Mouse (Mus musculus) spleen, postnatal 4 days (tissue): ENCODE results near the gene Srpk3.
"Not testable (repeated sequence)": the region's sequence is repeated elsewhere in the genome, so short reads cannot be mapped to it uniquely, and the experiment has no call there.

Experiments used
- DNase-seq, 2 experiments: peaks; one replicate each; pipeline ENCODE4 v3.0.0; 2022; ENCODE audit warnings: low spot score in 2 of 2

The Srpk3 gene

DNA sequence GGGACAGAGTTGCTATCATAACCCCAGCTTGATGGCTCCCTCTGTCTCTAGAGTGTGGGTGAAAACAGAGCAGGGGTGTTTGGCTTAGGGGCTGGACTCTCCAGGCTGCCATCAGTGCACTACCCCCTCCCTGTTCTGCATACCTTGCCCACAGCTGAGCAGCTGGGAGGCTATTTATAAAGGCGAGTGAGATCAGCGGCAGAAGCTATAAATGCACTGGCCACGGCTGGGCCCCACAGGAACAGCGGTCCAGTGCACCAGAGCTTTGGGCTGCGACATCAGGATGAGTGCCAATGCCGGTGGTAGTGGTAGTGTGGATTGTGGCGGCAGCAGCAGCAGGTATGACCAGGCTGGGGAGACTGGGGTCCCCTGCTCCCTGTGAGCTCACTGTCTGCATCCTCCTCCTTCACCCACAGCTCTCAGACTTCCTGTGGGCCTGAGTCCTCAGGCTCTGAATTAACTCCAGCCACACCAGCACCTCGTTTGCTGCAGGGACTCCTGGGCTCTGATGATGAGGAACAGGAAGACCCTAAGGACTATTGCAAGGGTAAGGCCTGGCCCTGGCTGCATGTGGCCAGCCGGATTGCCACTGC is at the start of gene Srpk3:
TSS of gene Srpk3 (plus strand) at position 238 of the 593 bp plus-strand sequence.
- DNase-seq, result peak in 1 of 2 experiments; percentile 36

DNA sequence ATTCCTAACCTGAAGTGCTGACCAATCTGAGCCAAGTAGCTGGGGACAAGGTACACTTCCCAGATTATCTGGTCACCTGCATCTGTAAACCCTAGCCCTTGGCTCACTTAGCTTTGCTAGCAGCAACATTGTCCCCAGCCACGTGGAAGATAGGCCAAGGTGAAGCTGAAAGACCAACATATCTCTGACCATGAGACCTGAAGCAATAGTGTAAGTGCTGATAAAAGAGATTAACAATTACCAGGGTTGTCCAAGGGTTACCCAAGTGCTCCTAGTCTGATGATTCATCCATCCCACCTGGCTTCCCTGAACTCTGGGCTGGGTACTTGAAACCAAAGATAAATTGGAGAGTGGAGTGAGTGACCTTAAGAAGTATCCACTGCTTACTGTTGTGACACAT is 43.3 kb upstream of the Srpk3 start:
- no peak for DNase-seq

DNA sequence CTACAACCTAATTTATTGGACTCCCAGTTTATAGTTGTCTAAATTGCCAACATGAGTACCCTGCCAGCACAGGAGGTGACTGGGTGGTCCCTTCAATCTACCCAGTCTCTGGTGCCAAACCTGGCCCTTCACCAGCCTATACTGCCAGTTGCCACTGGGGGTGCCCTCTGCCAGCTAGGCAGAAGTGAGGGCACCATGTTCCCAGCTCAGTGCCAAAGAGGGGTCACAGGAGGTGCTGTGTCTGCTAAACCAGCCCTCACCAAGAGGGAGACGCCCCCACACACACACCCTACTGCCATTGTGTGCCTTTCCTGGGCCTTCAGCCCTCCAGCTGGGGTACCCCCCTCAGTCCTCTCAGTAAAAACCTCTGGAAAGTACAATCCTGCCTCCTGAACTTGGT is 36.0 kb upstream of the Srpk3 start:
- no peak for DNase-seq

DNA sequence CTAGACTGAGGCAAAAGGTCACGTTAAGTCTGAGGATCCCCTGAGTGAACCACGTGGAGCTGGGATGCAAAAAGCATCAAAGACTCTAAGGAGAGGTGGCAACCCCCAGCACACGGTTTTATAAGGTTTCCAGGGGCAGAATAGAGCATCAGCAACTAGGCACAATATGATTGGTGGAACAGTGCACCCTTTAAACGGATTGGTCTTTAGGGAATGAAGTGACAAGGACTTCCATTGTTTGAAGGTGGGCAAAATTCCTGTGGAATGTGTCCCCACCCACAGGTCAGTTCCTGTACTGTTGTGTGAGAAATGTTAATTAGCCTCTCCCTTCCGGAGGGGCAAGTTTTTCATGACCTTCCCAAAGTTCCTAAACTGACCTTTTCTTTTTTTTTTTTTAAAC is 35.1 kb upstream of the Srpk3 start:
- no peak for DNase-seq

DNA sequence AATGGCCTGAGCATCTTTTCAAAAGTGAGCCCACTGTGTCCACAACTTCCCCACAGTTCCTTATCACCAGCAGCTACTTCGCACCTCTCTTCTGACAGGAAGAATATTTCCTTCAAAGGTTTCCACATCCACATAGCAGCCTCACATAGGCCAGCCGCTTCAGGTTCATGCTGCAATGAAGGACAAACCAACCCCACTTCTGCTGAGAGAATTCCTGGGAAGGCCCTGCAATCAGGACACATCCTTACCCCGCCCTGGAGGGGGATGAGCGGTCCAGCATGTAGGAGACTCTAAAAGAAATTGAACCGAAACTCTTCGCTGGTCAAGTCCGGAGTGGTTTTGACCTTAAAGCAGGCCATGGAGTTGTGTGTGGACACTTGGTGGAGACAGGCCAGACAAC is 34.4 kb upstream of the Srpk3 start:
- DNase-seq, result not testable (repeated sequence)

DNA sequence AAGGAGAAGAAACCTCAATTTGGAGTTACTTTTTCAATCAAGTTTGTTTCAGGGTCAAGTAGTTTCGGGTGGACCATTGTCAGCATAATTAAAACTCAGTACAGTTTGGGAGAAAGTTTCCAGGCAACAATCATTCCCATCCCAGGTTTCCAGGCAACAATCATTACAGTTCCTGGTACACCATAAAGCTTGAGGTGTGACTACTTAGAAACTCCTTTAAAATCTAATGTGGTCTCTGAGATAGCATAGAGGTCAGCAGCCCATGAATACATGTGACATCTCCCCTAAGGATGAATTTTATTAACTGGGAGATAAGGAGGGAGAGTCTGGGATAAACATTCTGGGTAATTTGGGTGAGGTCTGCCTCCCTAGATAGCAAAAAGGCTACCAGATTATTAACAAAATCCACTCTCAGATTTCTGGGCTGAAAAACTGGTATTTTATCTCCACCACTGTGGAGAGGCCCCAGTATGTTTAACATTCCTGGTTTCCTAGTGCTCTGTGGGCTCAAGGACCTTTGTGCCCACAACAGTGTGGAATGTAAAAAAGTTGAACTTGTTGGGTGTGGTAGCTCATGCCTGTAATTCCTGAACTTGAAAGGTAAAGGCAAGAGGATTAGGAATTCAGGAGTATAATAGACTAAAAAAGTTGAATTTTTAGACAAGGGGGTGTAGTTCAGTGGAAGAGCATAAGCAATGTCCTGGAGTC is 29.3 kb upstream of the Srpk3 start:
- DNase-seq, result no peak

DNA sequence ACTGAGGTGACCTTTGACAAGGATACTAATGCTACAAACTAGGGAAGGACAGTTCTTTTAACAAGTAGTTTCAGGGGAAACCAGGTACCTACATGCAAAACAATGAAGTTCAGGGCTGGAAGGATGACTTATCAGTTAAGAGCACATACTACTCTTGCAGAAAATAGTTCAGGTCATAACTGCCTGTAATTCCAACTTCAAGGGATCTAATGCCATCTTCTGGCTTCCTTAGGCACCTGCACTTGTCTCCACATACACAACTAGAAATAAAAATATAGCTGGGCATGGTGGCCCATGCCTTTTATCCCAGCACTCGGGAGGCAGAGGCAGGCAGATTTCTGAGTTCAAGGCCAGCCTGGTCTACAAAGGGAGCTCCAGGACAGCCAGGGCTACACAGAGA is 25.2 kb upstream of the Srpk3 start:
- DNase-seq, result no peak

DNA sequence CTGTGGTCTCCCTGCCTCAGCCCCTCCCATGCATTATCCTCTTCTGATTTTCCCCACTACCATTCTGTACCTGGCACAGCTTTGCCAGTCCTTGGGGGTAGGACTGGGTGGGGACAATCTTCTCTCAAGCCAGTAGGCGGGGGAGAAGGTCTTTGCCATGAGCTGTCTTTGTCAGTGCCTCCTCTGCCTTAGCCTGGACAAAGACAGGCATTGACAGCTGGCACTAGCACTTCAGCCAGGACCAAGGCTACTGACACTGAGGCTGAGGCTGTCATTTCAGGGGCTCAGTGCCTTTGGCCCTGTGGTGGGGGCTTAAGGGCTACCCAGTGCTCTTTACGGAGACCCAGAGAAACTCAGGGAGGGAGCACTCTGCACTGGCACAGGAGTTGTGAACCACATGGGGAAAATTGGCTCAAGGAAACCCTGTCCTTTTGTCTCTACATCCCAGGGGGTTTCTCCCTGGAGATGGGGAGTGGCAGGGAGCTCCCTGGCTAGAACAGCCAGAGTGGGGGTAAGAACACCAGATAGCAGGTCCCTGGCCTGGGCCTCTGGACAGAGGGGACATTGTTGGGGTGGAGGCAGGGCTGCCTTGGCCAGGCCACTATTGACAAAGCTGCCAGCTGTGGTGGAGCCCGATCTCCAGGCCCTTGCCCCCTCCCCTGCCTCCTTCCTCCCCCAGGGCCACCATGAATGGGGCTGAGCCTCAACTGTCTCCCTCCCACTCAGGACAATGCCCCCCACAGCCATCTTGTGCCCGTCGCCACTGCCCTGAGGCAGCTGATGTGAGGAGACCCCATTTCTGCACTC is 17.7 kb upstream of the Srpk3 start, which contains the start of gene Plxnb3:
TSS of gene Plxnb3 (plus strand) at position 757 of the 807 bp plus-strand sequence.
- no peak for DNase-seq

DNA sequence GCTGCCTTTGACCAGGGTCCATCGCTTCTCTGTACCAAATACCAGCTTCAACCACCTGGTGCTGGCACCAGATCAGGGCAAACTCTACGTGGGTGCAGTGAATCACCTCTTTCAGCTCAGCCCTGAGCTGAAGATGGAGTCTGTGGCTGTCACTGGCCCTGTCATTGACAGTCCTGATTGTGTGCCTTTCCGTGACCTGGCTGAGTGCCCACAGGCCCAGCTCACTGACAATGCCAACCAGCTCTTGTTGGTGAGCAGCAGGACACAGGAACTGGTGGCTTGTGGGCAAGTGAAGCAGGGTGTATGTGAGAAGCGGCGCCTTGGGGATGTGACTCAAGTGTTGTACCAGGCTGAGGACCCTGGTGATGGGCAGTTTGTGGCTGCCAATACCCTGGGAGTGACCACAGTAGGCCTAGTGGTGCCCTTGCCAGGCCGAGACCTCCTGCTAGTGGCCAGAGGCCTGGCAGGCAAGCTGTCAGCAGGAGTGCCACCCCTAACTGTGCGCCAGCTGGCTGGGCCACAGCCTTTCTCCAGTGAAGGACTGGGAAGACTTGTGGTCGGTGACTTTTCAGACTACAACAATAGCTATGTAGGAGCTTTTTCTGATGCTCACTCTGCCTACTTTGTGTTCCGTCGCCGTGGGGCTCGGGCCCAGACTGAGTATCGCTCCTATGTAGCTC is 15.5 kb upstream of the Srpk3 start:
- no peak for DNase-seq

DNA sequence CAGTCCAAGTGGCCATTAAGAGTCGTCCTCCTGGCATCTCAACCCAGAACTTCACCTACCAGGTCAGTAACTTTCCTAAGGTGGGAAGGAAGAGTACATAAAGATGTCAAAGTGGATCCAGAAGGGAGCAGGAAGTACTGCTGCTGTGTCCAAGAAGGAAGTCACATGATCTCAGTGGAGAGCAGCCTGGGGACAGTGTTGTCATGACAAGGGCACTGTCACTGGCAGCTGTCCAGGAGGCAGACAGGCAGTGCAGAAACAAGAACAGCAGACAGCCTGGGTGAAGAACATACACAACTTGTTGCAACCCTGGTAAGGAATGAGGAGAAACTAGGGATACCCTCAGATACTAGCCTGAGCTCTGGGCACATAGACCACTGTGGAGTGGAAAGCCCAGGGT is 8.9 kb upstream of the Srpk3 start:
- peak; percentile 33 to 62 for DNase-seq

DNA sequence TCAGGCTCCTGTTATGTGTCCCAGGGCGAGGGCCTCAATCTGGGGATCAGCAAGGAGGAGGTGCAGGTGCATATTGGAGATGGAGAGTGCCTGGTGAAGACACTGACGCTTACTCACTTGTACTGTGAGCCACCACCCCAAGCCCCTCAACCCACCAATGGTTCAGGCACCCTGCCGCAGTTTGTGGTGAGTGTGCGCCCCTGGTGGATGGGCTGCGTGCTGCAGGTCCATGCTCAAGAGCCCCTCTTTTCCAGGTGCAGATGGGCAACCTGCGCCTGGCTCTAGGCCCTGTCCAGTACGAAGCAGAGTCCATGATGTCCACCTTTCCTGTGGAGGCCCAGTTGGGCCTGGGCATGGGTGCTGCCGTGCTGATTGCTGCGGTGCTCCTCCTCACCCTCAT is 6.9 kb upstream of the Srpk3 start:
- DNase-seq, result peak; percentile 22 to 78

DNA sequence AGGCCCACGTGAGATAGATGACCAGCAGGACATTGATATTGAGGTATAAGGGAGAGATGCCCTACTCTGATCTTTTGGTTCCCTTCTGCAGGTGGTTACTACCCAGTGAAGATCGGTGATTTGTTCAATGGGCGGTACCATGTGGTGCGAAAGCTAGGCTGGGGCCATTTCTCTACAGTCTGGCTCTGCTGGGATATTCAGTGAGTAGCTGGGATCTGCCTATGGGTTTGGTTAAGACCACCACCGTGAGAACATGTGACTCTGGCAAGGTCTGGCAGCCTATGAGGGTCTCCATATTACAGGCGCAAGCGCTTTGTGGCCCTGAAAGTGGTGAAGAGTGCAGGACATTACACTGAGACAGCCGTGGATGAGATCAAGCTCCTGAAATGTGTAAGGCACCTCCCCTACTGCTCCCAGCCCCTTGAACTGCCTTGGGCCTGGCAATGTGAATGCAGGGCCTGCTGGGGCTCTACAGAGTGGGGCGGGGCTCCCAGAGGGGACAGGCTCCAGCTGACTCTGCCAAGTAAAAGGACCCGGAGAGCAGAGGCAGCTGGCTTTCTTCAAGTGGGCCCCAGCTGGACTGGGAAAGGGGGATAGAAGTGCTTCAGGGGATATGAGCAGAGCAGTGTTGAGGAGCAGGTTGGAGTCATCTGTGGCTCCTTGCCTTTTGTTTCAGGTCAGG is 738 bp downstream of the Srpk3 start:
- DNase-seq, result no peak

DNA sequence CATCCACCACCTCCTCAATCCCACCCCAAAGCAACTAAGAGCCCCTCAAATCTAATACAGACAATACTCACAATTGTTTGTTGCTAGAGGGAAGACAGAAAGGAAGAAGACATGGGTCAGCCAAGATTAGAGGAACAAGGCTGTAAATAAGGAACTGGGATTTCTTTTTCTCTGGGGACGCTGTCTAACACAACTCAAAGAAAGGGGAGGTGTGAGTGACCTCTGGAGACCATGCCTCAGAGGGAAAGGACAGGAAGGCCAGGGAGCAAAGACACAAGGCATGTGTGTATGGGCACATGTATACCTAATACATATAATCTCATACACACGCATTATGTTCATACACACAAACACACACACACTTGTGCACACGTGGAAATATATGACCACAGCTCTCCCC is 8.0 kb downstream of the Srpk3 start:
- no peak for DNase-seq

DNA sequence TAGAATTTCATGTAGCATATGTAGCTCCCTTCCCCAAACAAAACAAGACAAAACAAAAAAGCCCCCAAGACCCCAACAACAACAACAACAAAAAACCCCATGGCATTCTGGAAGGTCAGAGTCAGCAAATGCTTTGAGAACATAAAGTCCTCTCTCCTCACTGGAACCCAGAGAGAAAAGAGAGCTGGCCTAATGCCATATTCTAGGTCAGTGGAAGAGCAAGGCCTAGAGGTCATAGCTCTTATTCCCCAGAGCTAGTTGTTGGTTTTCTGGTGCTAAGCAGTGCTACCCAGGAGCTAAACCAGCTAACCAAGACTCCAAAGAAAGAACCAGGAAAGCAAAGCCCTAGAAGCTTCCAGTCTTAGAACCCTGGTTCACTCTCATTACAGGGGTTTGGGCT is 11.5 kb downstream of the Srpk3 start:
- DNase-seq, result no peak

DNA sequence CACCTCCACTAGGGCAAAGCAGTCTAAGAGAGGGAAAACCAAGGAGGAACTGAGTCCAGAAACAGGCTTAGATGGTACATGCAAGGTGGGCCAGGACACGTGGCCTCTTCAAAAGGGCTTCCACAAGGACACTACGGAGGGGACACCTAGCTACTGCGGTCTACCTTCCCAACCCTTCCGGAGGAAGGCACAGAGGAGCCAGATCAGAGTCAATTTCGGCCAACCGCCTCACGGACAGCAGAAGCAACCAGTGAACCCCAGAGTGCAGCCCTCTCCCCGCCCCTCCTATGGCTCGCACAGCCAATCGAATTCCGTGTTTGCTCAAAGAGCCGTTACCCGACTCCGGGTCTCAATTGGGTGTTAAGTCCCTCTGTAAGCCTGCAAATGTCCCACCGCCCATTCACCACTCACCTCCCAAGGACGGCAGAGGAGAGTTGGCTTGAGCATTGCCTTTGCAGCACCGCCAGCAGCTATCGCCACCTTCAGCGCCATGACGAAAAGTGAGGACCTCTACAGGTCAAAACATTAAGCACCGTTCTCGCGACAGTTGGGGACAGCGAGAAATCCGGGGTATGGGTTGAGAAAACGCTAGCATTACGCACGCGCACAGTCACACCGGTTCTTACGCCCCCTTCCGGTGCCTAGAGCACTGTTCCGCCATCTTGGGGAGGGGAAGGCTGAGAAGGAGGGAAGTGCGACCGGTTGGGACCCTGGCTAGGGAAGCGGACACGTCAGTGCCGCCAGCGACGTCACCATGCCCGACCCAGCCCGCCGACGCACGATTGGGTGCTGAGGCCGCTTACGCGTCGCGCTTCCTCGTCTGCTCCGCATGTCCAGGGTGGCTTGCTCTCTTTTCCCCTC is 12.4 kb downstream of the Srpk3 start, which contains the start of the genes Idh3g and Ssr4:
TSS of gene Idh3g (minus strand) at position 534 of the 861 bp plus-strand sequence.
TSS of gene Ssr4 (plus strand) at position 665 of the 861 bp plus-strand sequence.
- peak; percentile 88 to 94 for DNase-seq

DNA sequence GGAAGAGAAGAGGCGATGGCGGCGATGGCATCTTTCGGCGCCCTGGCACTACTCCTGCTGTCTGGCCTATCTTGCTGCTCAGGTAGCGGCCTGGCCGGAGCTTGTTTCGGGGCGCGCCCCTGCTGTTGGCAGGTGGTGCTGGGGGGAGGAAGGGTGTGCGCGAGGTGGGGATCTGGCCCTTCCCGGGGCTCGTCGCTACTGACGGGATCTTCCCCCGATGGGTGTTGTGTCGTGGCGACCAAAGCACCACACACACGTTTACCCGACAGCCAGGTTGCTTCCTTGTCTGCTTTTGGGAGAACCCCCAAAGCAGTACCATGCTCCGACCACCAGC is 13.0 kb downstream of the Srpk3 start:
- no peak for DNase-seq

DNA sequence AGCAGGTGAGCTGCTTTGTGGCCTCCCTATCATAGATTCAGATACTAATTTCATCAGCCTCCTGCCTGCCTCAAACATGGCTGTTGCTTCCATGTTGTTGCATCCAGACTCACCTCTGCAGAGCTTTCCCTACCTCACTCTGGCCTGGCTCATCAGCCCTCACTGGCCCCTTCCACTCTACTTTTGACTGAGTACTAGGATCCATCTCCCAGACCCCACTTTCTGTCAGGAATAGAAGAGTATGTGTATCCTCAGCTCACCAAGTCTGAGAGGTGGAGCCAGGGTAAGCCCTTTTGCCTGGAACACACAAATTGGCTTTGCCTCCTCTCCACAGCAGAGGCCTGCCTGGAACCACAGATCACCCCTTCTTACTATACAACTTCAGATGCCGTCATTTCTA is 14.3 kb downstream of the Srpk3 start:
- DNase-seq, result peak in 1 of 2 experiments; percentile 55

DNA sequence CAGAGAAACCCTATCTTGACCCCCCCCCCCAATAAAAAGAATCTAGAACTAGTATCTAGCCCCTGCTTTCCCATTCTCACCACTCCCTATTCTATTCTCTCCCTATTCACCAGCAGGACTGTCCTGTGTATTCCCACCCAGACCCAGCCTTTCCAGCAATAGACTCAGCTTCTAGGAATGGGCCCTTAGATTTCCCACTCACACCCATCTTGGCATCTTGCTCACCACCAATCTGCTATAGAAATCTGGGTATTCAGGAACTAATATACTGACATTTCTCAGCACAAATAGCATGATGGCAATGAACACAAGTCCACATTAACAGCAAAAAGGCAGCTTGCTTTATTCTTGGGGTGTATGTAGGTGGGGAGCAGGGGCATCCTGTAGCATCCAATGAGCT is 18.8 kb downstream of the Srpk3 start:
- DNase-seq, result no peak

DNA sequence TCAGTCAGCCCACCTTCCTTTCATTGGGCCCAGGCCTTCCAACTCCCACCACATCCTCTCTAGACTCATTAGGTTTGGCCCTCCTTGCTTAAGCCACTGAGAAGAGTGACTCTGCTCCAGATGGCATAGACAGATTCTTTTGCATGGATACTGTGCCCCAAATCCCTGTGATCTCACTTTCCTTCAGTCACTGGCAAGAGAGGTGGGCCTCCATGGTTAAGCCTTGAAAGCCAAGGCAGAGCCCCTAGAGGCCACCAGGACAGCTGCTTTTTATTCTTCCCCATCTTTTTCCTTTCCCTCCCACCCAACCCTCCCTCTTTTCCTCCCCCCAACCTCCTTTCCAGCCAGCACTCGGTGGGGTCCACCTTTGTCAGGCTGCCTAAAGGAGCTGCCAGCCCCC is 19.3 kb downstream of the Srpk3 start:
- no peak for DNase-seq

DNA sequence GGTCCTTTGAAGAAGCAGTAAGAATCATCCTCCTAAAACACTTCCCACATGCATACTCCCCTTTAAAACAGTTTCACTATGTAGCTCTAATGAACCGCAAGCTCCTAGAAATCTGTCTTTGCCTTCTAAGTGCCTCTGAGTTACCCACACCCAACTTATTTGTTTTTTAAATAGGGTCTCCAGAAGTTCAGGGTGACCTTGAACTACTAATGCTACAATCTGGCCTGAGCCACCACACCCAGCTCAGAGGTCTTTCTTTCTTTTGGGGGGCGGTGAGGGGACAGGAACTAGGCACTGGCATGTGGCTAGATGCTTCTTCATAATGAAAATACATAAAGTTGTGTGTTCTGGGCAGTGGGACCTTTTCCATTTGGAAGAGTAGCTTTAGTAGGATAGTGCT is 23.3 kb downstream of the Srpk3 start:
- no peak for DNase-seq

DNA sequence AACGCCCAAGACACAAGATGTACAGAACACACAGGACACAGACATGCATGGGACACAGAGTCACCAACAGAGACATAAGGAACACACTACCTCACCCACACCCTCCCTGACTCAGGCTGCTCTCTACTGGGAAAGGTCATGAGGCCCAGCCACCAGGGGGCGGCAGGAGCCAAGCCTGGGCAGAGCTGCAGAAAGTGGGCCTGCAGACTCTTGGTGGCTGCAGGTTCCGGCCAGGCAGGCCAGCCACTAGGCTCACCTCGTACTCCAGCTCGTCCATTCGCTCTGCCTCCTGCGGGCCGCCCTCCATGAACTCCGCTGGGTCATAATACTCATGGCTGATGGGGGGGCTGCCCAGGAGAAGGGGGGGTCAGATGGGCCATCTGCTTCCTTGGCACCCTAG is 24.3 kb downstream of the Srpk3 start:
- peak; percentile 72 to 87 for DNase-seq
